Mouse (Mus musculus): ENCODE measurements at regions not wholly inside any gene's neighbourhood (a gene's known extent, or its start where the extent isn't known, plus 50 kb on each side); places are given as distances from the start of the nearest gene placed in this dataset.

DNA sequence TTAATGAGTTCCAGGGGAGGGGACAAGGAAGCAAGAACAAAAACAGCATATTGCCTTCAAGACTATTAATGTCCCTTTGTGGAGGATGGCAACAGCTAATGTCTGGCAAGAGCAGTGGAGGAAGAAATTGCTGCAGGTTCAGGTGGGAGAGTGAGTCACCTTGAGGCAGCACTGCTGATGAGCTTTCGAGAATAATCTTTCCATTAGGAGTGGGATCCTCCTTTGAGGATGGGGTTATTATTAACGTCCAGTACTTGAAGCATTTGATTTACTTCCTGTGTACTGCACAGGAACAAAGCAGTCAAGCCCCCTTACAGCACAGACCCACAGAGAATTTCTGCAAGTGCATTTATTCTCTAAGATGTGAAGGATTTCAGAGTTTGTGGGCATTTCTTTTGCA lies 671.2 kb upstream of the Stxbp6 start:
- Histone ChIP-seq H3K27ac (replicated peaks) (0 out of 2 replicates have a peak overlapping the region, but pooled peaks have one; percentile 28), H3K9me3 (replicated peaks) (no peaks in the 10 kb centered on the region), H3K4me3 (replicated peaks) (no peak overlapping the region), H3K4me1 (no peaks in the 10 kb centered on the region), H3K36me3 (no peaks in the 10 kb centered on the region), H3K9ac (replicated peaks) (no peak overlapping the region), H3K4me2 (no peak overlapping the region), H3K27me3 (replicated peaks) (no peaks in the 10 kb centered on the region)
- WGBS: 33% methylated on average over 2 of the region's 2 CpGs
- 0 out of 2 replicates have a peak, but pooled peaks have one; percentile 41 for ATAC-seq (ENCODE audit: low FRiP score)

GRCm38 (mm10) chr12:45744619-45745018 lies 670.1 kb upstream of the Stxbp6 start:
- H3K4me2 ChIP-seq: no peak overlapping the region
- no peaks in the 10 kb centered on the region for H3K4me1 ChIP-seq
- WGBS: 83% methylated on average over 2 of the region's 2 CpGs
- H3K9ac ChIP-seq (replicated peaks): no peak overlapping the region
- no peaks in the 10 kb centered on the region for H3K27me3 ChIP-seq (replicated peaks)
- no peaks in the 10 kb centered on the region for H3K9me3 ChIP-seq (replicated peaks)
- no peak for ATAC-seq (ENCODE audit: low FRiP score)
- no peak overlapping the region for H3K27ac ChIP-seq (replicated peaks)
- H3K36me3 ChIP-seq: no peaks in the 10 kb centered on the region
- H3K4me3 ChIP-seq (replicated peaks): no peak overlapping the region

DNA sequence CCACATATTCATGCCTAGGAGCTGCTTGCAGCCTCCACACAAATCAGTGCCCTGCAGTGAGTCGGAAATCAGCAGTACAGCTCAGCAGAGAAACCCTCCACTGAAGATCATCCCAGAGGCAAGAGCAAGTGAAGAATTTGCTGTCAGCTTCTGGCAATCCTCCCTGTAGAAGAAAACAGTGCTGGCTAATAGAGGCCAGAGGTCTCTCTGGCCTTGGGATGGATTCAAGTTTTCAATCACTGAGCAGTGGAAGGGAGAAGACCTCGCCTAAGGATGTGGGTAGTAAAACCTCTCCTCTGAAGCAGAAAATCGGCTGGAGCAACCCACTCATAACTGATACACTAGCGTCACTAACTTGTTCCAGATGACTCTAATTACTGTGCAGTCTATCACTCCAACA lies 659.2 kb upstream of the Stxbp6 start:
- WGBS: 61% methylated on average over 4 of the region's 4 CpGs
- Histone ChIP-seq H3K9ac (replicated peaks) (no peak overlapping the region), H3K4me2 (no peak overlapping the region), H3K4me3 (replicated peaks) (no peak overlapping the region), H3K27ac (replicated peaks) (no peak overlapping the region), H3K27me3 (replicated peaks) (no peaks in the 10 kb centered on the region), H3K9me3 (replicated peaks) (no peaks in the 10 kb centered on the region), H3K36me3 (no peaks in the 10 kb centered on the region), H3K4me1 (no peaks in the 10 kb centered on the region)
- no peak for ATAC-seq (ENCODE audit: low FRiP score)

GRCm38 (mm10) chr12:45724565-45725370 lies 650.3 kb upstream of the Stxbp6 start:
- Histone ChIP-seq H3K36me3 (no peaks in the 10 kb centered on the region), H3K4me1 (no peaks in the 10 kb centered on the region), H3K27me3 (replicated peaks) (no peaks in the 10 kb centered on the region), H3K9me3 (replicated peaks) (no peaks in the 10 kb centered on the region), H3K4me2 (no peak overlapping the region), H3K4me3 (replicated peaks) (no peak overlapping the region), H3K9ac (replicated peaks) (no peak overlapping the region), H3K27ac (replicated peaks) (no peak overlapping the region)
- whole genome bisulfite sequencing: 79% methylated on average over 5 of the region's 5 CpGs
- no peak for ATAC-seq (ENCODE audit: low FRiP score)

GRCm38 (mm10) chr12:45711351-45711750 lies 636.8 kb upstream of the Stxbp6 start:
- Histone ChIP-seq H3K4me1 (no peaks in the 10 kb centered on the region), H3K27ac (replicated peaks) (no peak overlapping the region), H3K4me2 (no peak overlapping the region), H3K9me3 (replicated peaks) (no peaks in the 10 kb centered on the region), H3K9ac (replicated peaks) (no peak overlapping the region), H3K27me3 (replicated peaks) (no peaks in the 10 kb centered on the region), H3K36me3 (no peaks in the 10 kb centered on the region), H3K4me3 (replicated peaks) (no peak overlapping the region)
- no peak for ATAC-seq (ENCODE audit: low FRiP score)

- Histone ChIP-seq H3K27me3 (replicated peaks) (no peaks in the 10 kb centered on the region), H3K36me3 (no peaks in the 10 kb centered on the region), H3K27ac (replicated peaks) (no peak overlapping the region), H3K9ac (replicated peaks) (no peak overlapping the region), H3K9me3 (replicated peaks) (no peaks in the 10 kb centered on the region), H3K4me1 (no peaks in the 10 kb centered on the region), H3K4me2 (no peak overlapping the region), H3K4me3 (replicated peaks) (no peak overlapping the region)
- 64% methylated on average over 1 of the region's 1 CpGs for WGBS
- ATAC-seq (ENCODE audit: low FRiP score): no peak
These were observed 636.3 kb upstream of the Stxbp6 start for GRCm38 (mm10) chr12:45710766-45711165.

DNA sequence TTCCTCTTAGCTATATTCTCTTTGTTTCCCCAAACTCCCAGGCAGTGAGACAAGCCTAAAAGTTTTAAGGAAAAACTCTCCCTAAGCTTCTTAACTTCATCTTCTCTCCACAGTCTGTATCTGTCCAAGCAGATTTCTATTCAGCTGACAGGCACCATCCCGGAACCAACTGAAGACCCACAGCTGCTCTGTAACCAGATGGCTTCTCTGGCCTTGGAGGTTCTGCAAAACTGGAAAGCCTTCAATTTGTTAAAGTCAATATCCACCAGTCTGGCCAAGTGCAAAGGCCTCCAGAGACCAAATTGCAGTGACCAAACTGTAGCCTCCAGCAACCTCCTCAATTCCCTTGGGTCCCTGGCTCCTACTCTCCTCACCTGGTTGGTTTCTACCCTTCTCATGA lies 614.8 kb upstream of the Stxbp6 start:
- Histone ChIP-seq H3K9ac (replicated peaks) (no peak overlapping the region), H3K27me3 (replicated peaks) (no peaks in the 10 kb centered on the region), H3K27ac (replicated peaks) (no peak overlapping the region), H3K4me1 (no peaks in the 10 kb centered on the region), H3K4me2 (no peak overlapping the region), H3K4me3 (replicated peaks) (no peak overlapping the region), H3K36me3 (no peaks in the 10 kb centered on the region), H3K9me3 (replicated peaks) (no peaks in the 10 kb centered on the region)
- ATAC-seq (ENCODE audit: low FRiP score): no peak
- 93% methylated on average over 1 of the region's 1 CpGs for WGBS

- H3K36me3 ChIP-seq: no peaks in the 10 kb centered on the region
- H3K4me1 ChIP-seq: no peaks in the 10 kb centered on the region
- no peak overlapping the region for H3K9ac ChIP-seq (replicated peaks)
- no peaks in the 10 kb centered on the region for H3K9me3 ChIP-seq (replicated peaks)
- no peaks in the 10 kb centered on the region for H3K27me3 ChIP-seq (replicated peaks)
- H3K4me2 ChIP-seq: no peak overlapping the region
- no peak overlapping the region for H3K27ac ChIP-seq (replicated peaks)
- ATAC-seq (ENCODE audit: low FRiP score): no peak
- no peak overlapping the region for H3K4me3 ChIP-seq (replicated peaks)
These were observed 612.3 kb upstream of the Stxbp6 start for GRCm38 (mm10) chr12:45686765-45687164.

- Histone ChIP-seq H3K27me3 (replicated peaks) (no peaks in the 10 kb centered on the region), H3K36me3 (no peaks in the 10 kb centered on the region), H3K4me3 (replicated peaks) (no peak overlapping the region), H3K4me1 (peaks cover 38% of the 10 kb centered on the region), H3K27ac (replicated peaks) (peak overlapping the region; percentile 91), H3K4me2 (peak overlapping the region; percentile 33; the same call in 1 of the 2 replicates), H3K9me3 (replicated peaks) (no peaks in the 10 kb centered on the region), H3K9ac (replicated peaks) (no peak overlapping the region)
- ATAC-seq (ENCODE audit: low FRiP score): no peak
- WGBS: 32% methylated on average over 3 of the region's 3 CpGs
These were observed 597.9 kb upstream of the Stxbp6 start for GRCm38 (mm10) chr12:45672361-45672760.

DNA sequence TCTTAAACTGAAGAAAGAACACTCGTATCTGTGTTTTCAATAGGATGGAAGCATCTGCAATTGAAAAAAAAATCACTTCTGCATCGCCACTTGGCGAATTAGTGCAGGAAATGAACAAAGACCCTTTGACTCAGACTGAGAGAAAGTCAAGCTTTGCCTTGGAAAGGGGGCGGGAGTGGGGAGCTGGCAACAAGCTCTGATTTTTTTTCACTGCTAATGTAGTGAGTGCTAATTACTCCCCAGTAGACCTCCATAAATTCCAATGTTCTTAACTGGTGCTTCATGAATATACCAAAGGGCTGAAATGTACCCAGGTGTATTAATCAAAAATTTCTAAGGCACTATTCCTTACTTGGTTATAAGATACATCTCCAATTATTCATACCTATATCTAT lies 597.0 kb upstream of the Stxbp6 start:
- Histone ChIP-seq H3K9ac (replicated peaks) (no peak overlapping the region), H3K4me2 (peak overlapping the region; percentile 33), H3K27me3 (replicated peaks) (no peaks in the 10 kb centered on the region), H3K9me3 (replicated peaks) (no peaks in the 10 kb centered on the region), H3K4me3 (replicated peaks) (no peak overlapping the region), H3K36me3 (no peaks in the 10 kb centered on the region), H3K4me1 (peaks cover 38% of the 10 kb centered on the region), H3K27ac (replicated peaks) (peak overlapping the region; percentile 91)
- ATAC-seq (ENCODE audit: low FRiP score): peak; percentile 51; the same call in 1 of the 2 replicates
- 21% methylated on average over 4 of the region's 4 CpGs for WGBS

- H3K27ac ChIP-seq (replicated peaks): peak overlapping the region; percentile 91
These were observed 596.5 kb upstream of the Stxbp6 start for GRCm38 (mm10) chr12:45670874-45671553.

DNA sequence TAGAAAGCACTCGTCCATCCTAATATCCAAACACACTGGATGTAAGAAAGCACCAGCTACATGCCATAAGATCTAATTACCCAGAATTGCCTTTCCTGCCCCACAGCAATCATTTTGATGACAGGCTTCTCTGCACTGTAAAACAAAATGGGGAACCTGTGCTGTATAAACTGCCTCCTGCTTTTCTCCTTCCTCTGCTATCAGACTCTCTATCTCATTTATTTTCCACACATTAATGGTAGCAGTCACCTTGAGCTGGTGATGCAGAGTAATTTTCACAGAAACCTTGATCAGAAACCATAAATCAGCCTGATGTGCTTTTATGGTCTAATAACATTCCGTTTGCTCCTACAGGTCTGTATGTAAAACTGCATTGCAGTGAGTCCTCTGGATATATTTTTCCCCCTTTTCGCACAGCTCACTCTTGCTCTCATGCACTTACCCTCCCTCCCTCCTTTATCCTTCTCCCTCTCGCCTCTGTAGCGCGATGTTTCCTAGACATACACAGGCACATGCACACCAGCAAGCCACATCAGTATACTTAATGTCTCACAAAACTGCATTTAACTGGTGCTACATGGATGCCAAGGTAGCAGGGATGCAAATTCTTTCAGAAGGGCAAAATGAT lies 595.9 kb upstream of the Stxbp6 start:
- H3K27ac ChIP-seq (replicated peaks): peak overlapping the region; percentile 91
- peak overlapping the region; percentile 33 for H3K4me2 ChIP-seq
- H3K36me3 ChIP-seq: no peaks in the 10 kb centered on the region
- peaks cover 38% of the 10 kb centered on the region for H3K4me1 ChIP-seq
- WGBS: 24% methylated on average over 6 of the region's 6 CpGs
- peak; percentile 90 for ATAC-seq (ENCODE audit: low FRiP score)
- no peaks in the 10 kb centered on the region for H3K27me3 ChIP-seq (replicated peaks)
- H3K4me3 ChIP-seq (replicated peaks): no peak overlapping the region
- H3K9ac ChIP-seq (replicated peaks): 0 out of 2 replicates have a peak overlapping the region, but pooled peaks have one; percentile 10
- H3K9me3 ChIP-seq (replicated peaks): no peaks in the 10 kb centered on the region

More at GRCm38 (mm10) chr12:45670874-45671553, 596.5 kb upstream of the Stxbp6 start:
- H3K4me2 ChIP-seq: peak overlapping the region; percentile 33
- no peaks in the 10 kb centered on the region for H3K27me3 ChIP-seq (replicated peaks)
- H3K9me3 ChIP-seq (replicated peaks): no peaks in the 10 kb centered on the region
- 0 out of 2 replicates have a peak overlapping the region, but pooled peaks have one; percentile 34 for H3K9ac ChIP-seq (replicated peaks)
- ATAC-seq (ENCODE audit: low FRiP score): peak; percentile 82
- H3K36me3 ChIP-seq: no peaks in the 10 kb centered on the region
- 32% methylated on average over 13 of the region's 13 CpGs for WGBS
- peaks cover 38% of the 10 kb centered on the region for H3K4me1 ChIP-seq
- no peak overlapping the region for H3K4me3 ChIP-seq (replicated peaks)
